Mouse (Mus musculus) regulatory T cell (primary cell): Measurements from ENCODE around the gene Psors1c2.

Experiments
- in situ Hi-C: fragments of 300-600 bp; cut with MboI, MseI; formaldehyde crosslinking; loops from one replicate; pipeline ENCODE4 v1.15.1; 2025; ENCODE audit warnings: high pct_unique_total_duplicates

The Psors1c2 gene

DNA sequence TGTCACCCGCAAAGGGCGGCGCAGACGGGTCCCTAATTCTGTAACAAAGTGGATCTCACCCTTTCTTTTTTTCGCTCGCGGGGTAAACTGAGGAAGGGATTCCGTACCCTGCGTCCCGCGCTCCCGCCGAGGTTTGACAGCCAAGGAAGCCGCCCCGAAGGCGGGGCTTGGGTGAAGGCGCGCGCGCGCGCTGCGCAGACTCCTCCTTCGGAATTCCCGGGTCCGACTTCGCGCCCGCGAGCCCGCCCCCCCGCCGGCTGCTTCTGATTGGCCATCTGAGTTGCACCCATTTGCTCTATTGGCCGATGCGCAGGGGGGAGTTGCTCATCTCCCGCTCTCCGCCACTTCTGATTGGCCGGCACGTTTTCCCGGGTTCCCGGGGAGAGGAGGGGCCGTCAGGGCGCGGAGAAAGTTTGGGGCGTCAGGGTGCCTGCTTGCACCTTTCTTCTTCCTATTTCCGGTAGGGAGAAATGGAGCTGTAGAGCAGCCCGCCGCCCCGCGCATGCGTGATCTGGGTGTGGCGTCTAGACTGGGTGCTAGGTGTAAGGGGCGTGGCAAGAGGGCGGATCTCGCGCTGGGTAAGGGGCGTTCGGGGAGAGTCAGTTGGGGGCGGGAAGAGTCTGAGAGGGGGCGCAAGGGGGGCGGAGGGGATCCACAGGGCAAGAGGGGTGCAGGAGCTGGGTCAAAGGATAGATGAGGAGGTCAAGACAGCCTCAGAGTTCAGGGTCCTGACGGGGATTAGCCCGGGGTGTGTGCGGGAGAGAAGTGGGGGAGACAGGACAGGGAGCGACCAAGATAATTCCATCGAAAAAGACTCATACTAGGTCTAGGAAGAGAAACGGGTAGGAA, 16.1 kb upstream of the Psors1c2 start, which contains the start of the genes Tcf19 and Cchcr1:
Gene Tcf19 (minus strand): TSS at position 173 of the 849 bp plus-strand sequence.
Gene Cchcr1 (plus strand): TSS at position 449 of the 849 bp plus-strand sequence.
- in situ Hi-C loops: loop anchor here (5.0 kb wide), 1 partner anchor 50 kb away; no protein-coding TSS in a partner anchor

- in situ Hi-C loops: loop anchor here (5.0 kb wide), 1 partner anchor 50 kb away; no protein-coding TSS in a partner anchor
These were observed 15.5 kb upstream of the Psors1c2 start for GRCm38 (mm10) chr17:35517526-35517925.

DNA sequence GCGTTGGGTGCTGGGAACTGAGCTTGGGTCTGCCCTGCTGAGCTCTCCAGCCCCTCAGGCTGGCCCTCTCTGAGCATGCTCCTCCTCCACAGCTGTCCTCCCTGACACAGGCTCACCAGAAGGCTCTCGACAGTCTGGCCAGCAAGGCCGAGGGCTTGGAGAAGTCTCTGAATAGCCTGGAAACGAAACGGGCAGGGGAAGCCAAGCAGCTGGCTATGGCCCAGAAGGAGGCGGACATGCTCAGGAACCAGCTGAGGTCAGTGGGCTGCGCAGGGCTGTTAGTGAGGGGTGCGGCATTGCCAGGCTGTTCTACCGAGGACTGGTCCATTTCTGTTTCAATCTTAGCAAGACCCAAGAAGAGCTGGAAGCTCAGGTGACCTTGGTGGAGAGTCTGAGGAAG, 8.6 kb upstream of the Psors1c2 start:
- in situ Hi-C loops: no loop called here

- in situ Hi-C loops: loop anchor here (25.0 kb wide), 1 partner anchor 839 kb away; no protein-coding TSS in a partner anchor
These were observed 6.4 kb upstream of the Psors1c2 start for GRCm38 (mm10) chr17:35526644-35527043.

DNA sequence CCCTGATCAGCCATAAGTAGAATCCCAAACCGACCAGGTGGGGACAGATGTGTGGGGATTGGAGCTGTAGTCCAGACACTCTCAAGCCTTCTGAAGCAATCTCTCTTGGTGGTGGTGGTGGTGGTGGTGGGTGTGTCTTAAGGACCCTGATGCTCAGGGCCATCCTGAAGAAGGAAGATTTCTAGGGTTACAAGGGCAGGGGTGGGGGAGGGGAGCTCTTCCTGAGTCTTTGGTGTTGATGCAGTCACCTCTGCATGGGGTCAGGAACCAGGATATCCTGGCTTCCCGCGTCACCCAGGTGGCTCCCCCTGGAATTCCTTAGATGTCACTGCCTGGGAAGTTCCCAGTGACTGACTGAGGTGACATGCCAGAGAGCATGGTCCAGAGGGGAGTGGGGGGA, 641 bp upstream of the Psors1c2 start:
- in situ Hi-C loops: loop anchor here (25.0 kb wide), 1 partner anchor 845 kb away; no protein-coding TSS in a partner anchor

DNA sequence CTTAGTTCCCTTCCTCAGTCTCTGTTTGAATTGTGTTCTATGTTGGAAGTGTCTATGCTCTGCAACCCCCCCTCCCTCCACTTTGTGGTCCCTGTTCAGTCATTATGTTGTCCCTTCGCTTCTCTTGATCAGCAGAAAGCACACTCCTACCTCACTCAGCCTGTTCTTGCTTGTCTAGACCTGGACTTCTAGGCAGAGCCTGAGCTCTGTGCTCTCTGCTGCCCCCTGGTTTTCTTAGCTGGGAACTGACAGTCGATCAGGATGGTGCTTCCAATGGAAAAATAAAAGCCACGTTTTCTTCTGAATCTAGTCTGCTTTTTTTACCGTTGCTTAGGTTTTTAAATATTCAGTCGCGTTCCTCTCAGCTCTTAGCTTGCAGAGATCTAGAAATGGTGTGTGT, 1.3 kb downstream of the Psors1c2 start:
- in situ Hi-C loops: loop anchor here (25.0 kb wide), 1 partner anchor 847 kb away; no protein-coding TSS in a partner anchor

DNA sequence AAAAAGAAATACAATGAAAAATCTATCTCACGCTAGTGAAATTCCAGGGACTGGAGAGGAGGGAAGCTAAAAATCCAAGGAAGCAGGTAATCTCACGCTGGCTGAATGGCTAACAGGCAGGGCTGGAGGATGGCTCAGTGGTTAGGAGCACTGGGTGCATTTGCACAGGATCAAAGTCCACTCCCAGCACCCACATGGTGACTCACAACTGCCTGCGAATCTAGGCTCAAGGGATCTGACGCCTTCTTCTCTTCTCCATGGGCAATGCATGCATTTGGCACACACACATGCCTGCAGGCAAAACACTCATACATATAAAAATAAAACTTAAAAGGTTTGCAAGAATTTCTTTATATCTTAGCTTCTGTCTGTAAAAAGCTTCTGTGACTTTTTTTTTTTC, 4.4 kb downstream of the Psors1c2 start:
- in situ Hi-C loops: loop anchor here (5.0 to 25.0 kb wide), 2 partner anchors 80 to 850 kb away; no protein-coding TSS in a partner anchor

DNA sequence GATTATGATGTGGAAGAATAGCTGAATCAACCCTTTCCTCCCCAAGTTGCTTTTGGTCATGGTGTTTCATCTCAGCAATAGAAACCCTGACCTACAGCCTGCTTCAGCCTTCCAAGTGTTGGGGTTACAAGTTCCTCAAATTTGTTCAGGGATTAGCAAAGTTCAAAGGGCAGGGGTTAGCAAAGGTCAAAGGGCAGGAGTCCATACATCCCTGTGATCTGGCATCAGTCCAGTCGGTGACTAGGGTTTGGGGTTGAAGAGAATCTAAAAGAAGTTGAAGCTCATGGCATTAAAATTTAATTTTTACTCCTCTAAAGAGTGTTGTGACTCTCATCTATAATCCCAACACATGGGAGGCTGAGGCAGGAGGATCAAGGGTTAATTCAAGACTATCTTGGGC, 5.5 kb downstream of the Psors1c2 start:
- in situ Hi-C loops: loop anchor here (5.0 to 25.0 kb wide), 2 partner anchors 79 to 851 kb away; no protein-coding TSS in a partner anchor

DNA sequence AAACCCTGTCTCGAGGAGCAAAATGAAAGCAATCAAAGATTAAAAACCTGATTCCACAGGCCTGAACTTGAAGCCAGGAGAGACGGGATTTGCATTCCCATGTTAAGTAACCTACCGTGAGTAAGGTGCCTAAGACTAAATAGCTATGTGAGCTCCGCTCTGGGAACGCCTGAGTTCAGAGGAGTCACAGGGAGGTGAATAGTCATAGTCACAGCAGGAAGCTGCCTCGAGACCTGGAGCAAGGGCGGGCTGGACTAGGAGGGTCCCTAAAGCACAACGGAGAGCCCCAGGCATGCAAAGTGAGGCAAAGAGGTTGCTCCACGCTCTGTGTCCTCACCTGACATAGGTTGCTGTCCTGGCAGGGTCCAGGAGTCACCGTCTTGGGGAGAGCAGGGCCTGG, 6.5 kb downstream of the Psors1c2 start:
- in situ Hi-C loops: loop anchor here (5.0 to 25.0 kb wide), 2 partner anchors 78 to 852 kb away; no protein-coding TSS in a partner anchor

GRCm38 (mm10) chr17:35542761-35543411, 9.9 kb downstream of the Psors1c2 start:
- in situ Hi-C loops: loop anchor here (25.0 kb wide), 1 partner anchor 856 kb away; no protein-coding TSS in a partner anchor

DNA sequence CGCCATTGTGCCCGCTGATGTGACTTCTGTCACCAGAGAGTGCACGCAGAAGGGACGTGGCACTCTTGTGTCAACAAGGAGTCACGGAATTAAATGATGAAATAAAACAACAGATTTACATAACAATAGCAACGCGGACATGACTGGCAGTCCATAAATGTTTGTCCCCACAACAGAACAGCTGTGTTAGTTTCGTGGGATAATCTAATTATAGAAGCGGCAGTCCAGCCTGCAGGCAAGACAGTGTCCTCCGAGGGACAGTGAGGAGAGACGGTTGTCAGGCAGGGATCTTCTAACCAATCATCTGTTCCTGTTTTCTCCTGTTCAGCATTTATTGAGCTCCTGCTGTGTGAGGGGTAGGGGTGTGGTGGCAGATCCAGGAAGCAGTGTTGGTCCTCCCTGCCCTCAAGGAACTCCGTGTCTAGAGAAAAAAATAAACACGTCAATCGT, 10.4 kb downstream of the Psors1c2 start:
- in situ Hi-C loops: loop anchor here (25.0 kb wide), 1 partner anchor 856 kb away; no protein-coding TSS in a partner anchor

- in situ Hi-C loops: loop anchor here (25.0 kb wide), 1 partner anchor 857 kb away; no protein-coding TSS in a partner anchor
These were observed 11.0 kb downstream of the Psors1c2 start for GRCm38 (mm10) chr17:35544001-35544400.

DNA sequence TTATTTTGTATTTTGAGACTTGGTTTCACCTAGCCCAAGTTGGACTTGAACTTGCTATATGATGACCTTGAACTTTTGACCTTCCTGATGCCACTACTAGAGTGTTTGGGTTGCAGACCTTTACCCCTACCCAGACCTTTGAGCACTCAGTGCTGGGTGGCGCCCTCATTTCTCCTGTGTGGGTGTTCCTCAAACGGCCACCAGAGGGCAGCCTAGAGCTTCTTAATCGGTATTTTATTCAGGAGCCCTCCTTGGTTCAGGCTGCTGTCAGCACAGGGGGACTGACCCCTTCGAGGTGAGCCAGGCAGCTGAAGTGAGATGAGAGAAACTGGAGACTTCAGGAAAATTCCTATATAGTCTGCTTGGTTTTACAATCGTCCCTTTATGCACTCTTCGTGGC, 11.7 kb downstream of the Psors1c2 start:
- in situ Hi-C loops: loop anchor here (25.0 kb wide), 1 partner anchor 857 kb away; no protein-coding TSS in a partner anchor

DNA sequence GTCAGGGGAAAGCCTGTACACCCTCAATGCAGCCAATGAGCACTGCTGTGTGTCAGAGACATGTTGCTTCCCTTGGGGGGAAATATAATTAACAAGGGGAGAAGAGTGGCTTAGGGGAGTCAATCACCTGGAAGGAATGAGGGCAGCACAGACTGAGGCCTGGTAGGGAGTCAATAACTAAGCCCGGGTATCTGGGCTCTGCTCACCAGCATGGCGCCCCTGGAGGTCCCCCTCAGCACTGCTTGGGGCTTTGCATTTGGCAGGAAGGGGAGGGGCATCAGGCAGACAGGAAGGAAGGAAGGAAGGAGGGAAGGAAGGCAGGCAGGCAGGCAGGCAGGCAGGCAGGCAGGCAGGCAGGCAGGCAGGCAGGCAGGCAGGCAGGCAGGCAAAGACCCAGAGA, 14.5 kb downstream of the Psors1c2 start:
- in situ Hi-C loops: loop anchor here (25.0 kb wide), 1 partner anchor 860 kb away; no protein-coding TSS in a partner anchor

DNA sequence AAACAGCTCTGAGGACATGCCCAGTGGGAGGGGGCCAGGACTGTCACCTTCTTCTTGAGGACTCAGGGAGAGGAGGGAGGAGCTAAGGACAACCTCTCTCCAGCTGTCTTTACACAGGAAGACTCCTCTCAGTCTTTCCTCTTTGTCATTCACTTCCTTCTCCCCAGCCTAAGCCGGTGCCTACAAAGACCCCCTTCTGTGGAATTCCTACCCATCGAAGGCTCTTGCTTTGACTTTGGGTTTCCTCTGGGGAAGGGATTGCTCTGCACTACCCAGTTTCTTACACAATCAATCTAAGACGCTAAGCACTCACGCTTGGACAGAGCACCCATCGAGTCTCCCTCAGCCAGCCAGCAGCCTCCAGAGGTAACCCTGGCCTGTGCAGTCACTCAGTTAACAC, 15.6 kb downstream of the Psors1c2 start:
- in situ Hi-C loops: loop anchor here (25.0 kb wide), 1 partner anchor 861 kb away; no protein-coding TSS in a partner anchor

DNA sequence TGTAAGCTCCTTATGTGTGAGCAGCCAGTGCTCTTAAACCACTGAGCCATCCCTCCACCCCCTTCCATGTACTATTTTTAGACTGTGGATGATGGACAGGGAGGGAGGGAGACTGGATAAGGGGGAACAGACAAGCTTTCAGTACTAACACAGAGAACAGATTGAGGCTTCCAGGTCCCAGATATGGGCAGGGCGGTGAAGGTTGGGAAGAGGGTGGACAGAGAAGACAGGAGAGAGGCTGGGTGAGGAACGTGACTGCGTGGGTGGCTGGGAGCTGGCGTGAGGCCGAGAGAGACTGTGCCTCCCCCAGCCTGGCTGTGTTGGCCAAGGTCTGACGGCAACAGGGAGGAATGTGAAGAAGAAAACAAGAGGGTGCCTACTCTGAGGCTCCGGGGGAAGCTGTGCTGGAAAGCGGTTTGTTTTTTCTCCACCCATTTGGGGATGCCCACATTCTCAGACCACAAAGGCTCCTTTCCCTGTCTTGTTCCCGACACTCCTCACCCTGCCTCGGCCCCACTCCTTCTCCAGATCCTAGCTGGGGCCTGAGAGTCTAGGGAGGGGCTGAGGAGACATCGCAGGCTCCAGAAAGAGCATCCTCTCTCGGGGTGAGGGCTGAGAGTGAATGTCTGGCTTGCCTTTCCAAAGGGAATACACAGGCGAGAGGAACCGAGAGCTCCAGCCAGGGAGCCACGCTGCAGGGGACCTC, 16.6 kb downstream of the Psors1c2 start:
- in situ Hi-C loops: loop anchor here (25.0 kb wide), 1 partner anchor 862 kb away; no protein-coding TSS in a partner anchor

- in situ Hi-C loops: no loop called here
These were observed 17.1 kb downstream of the Psors1c2 start for GRCm38 (mm10) chr17:35550143-35550494.

- in situ Hi-C loops: no loop called here
These were observed 17.9 kb downstream of the Psors1c2 start for GRCm38 (mm10) chr17:35550871-35551270.

DNA sequence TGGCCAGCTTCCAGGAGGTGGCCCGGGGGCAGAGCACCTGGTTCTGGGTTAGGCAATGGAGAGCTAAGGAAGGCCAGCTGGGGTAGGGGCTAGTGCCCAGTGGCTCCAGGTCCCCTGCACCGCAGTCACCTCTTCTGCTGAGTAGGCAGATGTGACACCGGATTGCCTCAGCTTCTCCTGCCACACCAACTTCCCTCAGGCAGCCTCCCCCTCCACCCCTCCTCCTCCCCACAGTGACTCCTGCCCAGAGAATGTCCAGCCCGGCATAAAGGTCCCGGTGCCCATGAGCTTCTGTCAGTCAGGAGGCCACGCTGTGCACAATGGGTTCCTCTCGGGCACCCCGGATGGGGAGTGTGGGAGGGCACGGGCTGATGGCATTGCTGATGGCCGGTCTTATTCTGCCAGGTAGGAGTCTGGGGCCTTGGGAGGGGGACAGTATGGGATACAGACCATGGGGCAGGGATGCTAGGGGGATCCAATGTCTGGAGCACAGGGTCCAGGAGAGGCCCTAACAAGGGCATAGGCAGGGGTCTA, 18.9 kb downstream of the Psors1c2 start, which contains the start of gene Cdsn:
Gene Cdsn (plus strand): TSS at position 248 of the 534 bp plus-strand sequence.
- in situ Hi-C loops: no loop called here

DNA sequence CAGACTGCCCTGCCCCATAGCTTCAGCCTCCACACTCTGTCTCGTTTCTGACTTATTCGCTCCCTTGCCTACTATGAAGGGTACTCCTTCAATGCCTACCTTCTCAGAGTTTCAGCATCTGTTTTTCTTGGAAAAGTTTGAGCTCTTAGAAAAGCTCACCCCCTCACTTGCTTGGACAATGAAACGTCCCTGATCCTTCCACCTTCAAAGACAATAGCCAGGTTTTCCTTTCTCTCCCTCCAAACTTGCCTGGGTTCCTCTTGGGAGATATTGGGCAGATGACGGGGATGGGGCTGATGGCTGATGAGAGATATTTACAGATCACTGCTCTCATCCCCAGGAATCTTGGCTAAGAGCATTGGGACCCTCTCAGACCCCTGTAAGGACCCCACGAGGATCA, 21.3 kb downstream of the Psors1c2 start:
- in situ Hi-C loops: no loop called here
